Mouse (Mus musculus) cerebellum, adult 9-10 months (tissue): ENCODE results near the gene Tnfaip8l2.

ENCODE experiments used
- DNase-seq: peaks from one replicate; pipeline ENCODE4 v3.0.0; 2022

Gene Tnfaip8l2

DNA sequence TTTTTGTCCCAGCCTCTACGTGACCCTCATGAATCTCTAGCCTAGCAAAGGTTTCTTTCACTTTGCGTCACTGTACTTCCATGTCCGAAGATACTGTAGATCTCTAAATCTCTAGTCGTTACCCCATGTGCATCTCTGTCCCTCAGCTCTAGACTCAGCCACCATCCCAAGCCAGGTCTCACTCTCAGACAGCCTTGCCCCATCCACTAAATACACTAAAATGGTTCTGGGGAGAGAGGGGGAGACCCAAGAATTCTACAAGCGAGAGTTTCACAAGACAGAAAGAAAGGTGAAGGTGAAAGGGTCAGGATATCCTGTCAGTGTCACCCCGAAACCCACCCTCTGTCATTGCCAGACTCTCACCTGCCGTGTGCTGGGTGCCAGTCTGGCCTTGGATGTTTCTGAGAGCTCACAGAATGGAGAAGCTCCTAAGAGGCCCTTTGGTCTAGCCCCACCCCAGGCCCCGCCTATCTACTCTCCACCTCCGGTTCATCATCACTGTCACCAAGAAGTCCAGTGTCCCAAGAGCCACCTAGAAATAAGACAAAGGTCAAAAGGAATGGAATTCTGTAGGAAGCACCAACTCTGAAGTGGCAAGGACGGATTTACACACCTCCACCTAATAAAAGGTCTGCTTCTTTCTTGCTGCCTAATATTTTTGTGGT is at the start of gene Tnfaip8l2:
Tnfaip8l2 (minus strand) TSS at position 409 of the 665 bp plus-strand sequence.
- no peak for DNase-seq

DNA sequence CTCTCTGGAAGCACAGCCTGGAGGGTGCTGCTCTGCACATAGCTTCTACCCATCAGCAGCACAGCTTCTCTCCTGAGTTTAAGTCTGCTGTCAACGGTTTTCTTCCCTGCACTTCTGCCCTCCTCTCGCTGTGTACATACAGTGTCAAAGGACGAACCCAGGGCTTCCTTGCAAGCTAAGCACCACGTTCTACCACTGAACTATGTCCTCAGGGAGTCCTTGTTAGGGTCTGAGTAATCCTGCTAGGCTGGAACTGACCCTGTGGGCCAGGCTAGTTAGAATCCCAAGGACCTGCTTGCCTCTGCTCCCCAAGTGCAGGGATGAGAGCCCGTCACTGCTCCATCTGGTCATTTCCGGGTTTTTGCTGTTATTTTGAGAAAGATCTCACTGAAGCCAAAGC is 44.7 kb upstream of the Tnfaip8l2 start:
- DNase-seq: no peak

- DNase-seq: no peak
Measured at GRCm38 (mm10) chr3:95186100-95186499, 43.9 kb upstream of the Tnfaip8l2 start.

DNA sequence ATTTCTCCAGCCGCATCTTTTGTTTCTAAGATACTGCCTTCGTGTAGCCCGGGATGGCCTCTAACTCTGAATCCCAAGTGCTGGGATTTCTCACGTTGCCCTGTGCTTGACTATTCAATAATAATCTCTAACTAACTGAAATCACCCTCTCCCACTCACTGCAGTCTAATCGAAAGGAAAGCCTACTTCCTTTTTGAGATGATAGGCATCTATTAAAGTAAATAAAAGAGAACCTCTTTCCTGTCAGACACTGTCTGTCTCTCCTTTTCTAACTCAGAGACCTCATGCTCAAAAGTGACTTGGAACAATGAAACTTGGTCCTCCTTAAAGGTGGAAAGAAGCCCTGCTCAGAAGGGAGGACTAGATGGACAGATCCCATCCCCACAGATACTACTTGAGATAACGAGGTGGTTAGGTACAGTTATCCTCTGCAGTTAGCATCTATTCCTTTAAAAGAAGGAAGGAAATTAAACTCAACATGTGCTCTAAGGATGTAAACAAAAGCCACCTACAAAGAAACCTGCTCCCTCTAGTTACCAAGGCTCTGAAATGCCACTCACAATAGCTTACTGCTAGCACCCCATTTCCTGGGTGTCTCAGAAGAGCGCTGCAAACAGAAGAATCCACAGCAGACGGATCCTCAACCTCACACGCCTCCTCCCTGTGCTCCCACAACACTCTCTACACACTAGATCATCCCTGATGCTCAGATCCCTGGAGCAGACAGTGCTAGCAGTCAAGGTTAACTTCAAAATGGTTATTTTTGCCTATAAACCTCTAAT is 42.8 kb upstream of the Tnfaip8l2 start:
- no peak for DNase-seq

DNA sequence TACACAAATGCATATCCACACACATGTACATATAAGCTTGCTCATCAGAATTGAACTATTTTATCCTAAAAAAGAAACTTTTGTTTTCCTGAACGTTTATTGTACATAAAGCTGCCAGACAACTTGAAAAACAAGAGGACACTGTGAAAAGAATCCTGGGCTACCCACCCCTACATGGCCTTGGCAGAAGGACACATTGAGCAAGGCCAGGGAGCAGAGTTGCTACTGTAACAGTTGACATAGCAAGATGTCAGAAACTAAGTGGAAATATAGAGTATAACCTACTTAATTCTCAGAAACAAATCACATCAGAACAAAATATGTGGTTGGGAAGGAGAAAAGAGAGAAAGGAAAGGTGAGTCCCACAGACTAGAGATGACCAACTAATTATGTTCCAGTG is 39.7 kb upstream of the Tnfaip8l2 start:
- no peak for DNase-seq

DNA sequence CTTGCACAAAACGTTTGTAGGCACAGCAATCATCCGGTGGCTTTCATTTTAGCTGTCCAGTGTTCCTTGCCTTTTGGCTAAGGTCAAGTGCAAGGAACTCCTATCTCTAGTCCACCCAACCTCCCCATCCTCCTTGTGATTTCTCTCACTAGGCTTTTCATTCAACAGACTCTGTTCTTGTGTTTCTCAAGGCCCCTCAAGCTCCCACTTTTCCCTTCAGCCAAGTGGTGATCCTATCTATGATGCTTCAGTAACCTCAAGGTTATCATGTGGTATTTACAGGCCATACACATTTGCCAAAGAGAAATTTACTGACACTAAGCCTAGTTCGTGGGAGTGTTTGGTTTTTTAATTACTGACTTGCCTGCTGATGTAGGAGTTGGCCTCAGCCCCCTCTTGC is 37.7 kb upstream of the Tnfaip8l2 start:
- no peak for DNase-seq

- DNase-seq: no peak
Measured at GRCm38 (mm10) chr3:95178948-95179347, 36.8 kb upstream of the Tnfaip8l2 start.

DNA sequence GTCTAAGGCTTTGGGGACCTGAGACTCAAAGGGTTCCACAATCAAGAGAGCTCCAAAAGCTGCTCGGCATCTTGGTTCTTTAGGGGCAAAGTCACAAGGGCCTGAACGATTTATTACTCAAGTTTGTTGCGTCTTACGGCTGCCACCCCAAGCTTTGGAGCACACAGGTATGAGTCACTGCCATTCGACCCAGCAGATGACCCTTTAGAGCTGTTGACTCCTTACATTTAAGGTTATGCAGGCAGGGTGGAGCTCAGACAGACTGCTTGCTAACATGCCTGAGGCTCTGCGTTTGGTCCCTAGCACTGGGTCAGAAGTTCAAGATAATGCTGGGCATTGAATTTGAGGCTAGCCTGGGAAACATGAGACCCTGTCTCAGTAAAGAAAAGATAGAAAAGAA is 35.4 kb upstream of the Tnfaip8l2 start:
- DNase-seq: no peak

- DNase-seq: no peak
Measured at GRCm38 (mm10) chr3:95176500-95176899, 34.3 kb upstream of the Tnfaip8l2 start.

- peak; percentile 88 for DNase-seq
Measured at GRCm38 (mm10) chr3:95174011-95174592, 31.9 kb upstream of the Tnfaip8l2 start.

- DNase-seq: peak; percentile 31
Measured at GRCm38 (mm10) chr3:95173256-95173949, 31.2 kb upstream of the Tnfaip8l2 start.

DNA sequence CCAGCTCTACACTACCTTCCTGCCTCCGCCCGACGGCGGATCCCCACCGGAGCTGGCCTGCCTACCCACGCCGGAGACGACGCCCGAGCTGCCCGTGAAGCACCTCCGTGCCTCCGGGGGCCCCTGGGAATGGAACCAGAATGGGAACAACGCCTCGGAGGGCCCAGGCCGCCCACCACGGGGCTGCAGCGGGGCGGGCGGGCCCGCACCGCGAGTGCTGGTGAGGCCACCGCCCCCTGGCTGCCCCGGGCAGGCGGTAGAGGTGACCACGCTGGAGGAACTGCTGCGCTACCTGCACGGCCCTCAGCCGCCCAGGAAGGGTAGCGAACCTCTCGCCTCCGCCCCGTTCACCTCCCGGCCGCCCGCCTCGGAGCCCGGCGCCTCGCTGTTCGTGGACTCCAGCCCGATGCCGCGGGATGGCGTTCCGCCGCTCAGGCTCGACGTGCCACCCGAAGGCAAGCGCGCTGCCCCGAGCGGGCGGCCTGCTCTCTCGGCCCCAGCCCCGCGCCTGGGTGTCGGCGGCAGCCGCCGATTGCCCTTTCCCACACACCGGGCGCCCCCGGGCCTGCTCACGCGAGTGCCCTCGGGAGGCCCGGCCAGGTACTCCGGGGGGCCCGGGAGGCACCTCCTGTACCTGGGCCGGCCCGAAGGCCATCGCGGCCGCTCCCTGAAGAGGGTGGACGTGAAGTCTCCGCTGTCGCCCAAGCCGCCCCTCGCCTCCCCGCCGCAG is 30.5 kb upstream of the Tnfaip8l2 start:
- no peak for DNase-seq

DNA sequence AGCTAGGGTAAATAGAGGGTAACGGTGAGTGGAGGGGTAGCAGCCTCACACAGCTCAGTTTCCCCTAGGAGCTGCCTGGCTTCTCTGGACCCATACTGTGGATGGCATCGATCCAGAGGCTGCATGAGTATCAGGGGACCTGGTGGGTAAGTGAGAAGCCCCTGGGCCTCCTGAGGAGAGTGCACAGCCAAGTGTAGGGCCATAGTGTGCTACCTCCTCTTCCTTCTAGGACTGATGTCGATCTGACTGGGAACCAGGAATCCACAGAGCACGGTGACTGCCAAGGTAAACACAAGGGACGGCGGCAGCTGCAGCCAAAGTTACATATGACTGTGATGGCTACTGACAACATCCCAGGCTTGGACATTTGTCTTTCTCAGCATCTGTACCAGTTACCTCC is 28.9 kb upstream of the Tnfaip8l2 start:
- DNase-seq: no peak

GRCm38 (mm10) chr3:95169996-95170395 is 27.8 kb upstream of the Tnfaip8l2 start:
- no peak for DNase-seq

- DNase-seq: no peak
Measured at GRCm38 (mm10) chr3:95164840-95165239, 22.7 kb upstream of the Tnfaip8l2 start.

DNA sequence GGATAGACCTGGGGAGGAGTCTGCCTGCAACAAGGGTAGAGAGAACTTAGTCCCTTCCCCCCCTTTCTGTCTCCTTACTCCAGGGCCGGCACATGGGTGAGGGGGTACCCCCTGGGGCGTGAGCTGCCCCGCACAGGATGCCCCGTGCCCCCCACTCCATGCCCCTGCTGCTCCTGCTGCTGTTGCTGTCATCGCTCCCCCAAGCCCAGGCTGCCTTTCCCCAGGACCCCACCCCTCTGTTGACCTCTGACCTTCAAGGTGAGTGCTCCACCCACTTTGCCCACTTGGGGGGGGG is 22.0 kb upstream of the Tnfaip8l2 start:
- DNase-seq: no peak

DNA sequence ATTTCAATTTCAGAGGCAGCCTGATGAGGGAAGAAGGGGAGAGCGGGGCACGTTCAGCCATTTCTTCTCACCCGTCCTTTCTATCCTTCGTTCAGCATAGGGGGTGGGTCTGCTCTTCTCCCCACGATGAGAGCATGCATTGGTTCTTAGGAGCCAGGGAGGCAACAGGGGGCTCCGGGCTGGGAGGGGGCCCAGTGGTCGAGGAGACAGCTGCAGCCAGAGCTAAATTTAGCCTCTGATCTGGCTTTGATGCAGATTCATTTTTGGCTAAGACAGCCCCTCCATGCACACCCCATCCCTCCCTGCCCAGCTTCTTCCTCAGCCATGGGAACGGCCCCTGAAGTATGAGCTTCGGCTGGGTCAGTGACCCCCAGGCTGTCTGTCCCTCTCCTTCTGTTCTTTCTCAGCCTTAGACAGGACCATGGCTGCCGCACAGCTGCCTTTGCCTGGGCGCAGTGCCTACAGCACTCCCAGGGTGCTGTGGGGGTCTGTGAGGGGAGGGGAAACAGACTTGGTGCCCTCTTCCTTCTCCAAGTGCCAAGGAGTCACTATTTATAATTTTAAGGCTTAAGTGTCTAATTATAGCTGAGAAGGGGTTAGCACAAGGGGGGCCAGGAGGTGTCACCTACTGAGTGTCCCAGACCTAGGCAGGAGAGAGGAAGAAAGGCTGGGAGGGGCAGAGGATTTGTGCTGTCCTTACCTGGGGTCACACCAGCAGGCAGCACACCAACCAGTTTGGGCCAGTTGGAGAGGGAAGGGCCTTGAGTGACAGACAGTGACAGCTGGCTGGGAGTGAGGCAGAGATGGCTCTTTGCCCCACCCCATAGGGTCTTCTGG is 21.5 kb upstream of the Tnfaip8l2 start:
- no peak for DNase-seq

- no peak for DNase-seq
Measured at GRCm38 (mm10) chr3:95162345-95162628, 20.1 kb upstream of the Tnfaip8l2 start.

DNA sequence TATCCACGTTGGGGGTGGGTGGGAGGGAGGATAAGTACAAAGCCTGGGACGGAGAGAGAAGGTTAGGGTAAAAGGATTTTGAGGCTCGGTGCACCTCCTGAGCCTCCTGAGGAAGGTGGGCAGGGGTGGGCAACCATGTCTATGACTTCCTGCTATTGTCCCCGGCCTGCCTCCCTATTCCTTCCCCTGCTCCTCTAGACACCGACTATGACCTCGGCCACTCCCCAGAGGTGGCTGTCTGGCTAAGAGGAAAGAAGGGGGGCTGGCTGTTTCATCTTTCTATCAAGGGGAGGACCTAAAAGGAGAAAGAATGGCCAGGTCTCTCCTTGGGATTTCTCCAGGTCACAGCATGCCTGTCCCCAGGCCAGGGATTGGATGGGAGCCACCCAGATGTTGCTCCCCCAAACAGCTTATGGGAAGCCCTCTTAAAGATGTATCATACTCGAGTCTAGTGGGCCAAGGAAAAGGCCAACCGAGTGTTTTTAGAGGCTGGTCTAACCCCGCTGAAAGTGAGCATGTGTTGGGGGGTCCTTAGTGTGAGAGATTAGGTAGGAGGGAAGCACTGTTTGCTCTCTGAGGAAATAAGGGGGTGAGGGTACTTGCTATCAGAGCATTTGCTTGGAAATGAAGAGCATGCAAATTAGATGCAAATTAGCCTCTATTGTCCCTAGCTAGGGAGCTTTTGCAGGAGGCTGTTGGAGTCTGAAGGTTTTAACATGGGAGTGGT is 19.6 kb upstream of the Tnfaip8l2 start:
- peak; percentile 58 for DNase-seq

DNA sequence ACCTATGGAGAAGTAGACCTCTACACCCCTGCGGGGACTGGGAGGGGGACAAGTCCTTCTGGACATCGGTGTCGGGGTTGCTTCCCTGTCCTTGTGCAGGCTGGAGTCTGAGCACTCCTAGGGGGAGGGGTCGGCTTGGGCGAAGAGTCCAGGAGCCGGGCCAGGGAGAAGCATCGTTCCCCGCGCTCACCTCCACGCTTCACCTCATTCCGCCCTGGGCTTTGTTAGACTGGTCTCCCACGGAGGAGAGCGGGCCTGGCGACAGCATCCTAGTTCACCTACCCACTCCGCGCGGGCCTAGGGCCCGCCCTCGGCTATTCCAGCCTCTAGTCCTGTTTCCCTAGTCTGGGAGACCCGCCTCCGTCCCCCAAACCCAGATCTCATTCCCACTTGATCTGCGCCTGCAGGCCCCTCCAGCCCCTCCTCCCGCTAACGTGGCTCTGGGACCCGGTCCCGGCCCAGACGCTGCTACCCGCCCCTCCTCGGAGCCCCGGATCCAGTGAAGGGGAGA is 18.9 kb upstream of the Tnfaip8l2 start:
- peak; percentile 61 for DNase-seq
